Mouse (Mus musculus): ENCODE data around the gene Coq8a.
A peak's percentile ranks its signal among the peaks of the same experiment; 100 is the strongest.

Coq8a gene

GRCm38 (mm10) chr1:180197956-180198355 lies 1.4 kb downstream of the Coq8a start:
- no peak for DNase-seq (ENCODE audit: low read depth, low spot score)

DNA sequence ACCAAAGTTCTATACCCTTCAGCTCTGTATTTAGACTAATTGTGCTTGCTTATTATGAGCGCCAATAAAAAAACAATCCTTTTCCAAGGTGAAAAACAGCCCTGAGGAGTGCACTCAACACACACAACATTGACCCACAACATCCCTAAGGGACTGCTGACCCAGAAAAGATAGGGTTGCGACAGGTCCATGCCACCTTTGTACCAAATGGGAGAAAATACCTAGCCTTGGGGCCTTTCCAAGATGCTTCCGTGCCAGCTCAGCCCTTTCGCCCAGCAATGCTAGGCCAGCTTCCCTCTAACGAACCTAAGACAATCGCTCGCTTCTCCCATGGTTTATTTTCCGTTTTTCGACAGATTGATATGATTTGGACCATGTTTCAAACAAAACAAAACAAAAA lies 2.9 kb downstream of the Coq8a start:
- no peak for DNase-seq (ENCODE audit: low read depth, low spot score)

GRCm38 (mm10) chr1:180195703-180196381 lies 3.6 kb downstream of the Coq8a start:
- peak; percentile 97 for DNase-seq (ENCODE audit: low read depth, low spot score)

GRCm38 (mm10) chr1:180194781-180195471 lies 4.5 kb downstream of the Coq8a start:
- DNase-seq (ENCODE audit: low read depth, low spot score): peak; percentile 27

GRCm38 (mm10) chr1:180194048-180194447 lies 5.4 kb downstream of the Coq8a start:
- no peak for DNase-seq (ENCODE audit: low read depth, low spot score)

DNA sequence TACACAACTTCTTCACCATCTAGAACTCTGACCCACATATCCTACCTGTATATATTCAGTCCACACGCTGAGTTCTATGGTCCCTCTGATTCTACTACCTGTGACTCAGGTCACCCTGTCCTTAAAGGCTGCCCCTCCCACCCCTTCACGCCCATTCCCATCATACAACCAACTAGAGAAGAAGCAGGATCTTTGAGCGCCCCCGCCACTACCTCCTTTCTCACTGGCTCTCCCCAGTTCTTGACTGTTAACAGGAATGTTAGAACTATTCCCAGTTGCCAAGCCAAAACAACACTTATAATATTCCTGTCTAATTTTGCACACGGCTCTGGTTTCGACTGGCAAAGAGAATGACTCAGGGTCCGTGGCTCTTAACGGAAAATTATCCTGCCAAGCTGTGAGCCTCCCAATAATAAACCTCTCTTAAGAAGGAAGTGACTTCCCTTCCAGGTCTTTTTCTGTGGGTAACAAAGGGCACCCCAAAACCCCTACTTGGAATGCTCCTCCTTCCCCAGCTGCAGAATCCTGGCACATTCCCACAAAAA lies 5.9 kb downstream of the Coq8a start:
- DNase-seq (ENCODE audit: low read depth, low spot score): no peak

DNA sequence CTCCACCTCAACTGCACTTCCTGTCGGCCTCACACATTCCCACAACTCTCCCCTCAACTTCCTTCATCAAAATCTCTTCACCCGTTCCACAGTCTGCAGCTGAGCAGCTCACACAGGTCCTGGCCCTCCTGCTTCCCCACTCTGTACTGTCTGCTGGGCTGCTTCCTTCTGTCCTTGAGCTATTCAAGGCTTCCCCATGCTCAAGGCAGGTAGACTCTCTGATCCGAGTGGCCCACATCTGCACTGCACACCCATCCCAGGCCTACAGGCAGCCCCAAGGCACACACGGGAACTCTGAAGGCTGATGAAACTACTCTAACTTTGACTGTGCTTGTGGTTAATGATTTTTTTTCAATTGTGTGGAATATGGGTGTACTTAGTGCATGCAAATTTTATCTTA lies 6.5 kb downstream of the Coq8a start:
- DNase-seq (ENCODE audit: low read depth, low spot score): no peak

DNA sequence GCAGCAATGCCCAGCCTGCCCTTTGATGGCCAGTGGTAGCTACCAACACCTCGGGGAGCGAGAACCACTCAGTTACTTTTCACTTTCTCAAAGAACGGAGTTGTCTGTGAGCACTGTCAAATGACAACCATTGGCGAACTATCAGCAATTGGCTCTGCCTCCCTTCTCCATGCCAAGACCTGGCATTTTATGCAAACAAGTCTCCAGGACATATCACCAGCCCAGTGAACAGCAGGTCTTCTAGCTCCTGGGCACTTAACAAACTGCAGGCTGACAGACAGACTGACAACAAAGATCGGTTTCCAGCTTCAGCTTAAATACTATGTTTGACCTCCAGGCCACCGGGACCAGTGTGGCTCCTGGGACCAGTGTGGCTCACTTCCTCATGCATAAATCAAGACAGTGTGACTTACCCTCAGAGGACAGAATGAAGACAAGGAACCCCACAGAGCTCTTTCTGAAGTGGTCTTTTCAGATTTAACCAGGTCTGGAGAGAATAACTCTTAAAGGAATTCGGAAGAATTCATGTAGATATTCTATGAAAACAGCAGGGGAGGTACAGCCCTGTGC lies 7.7 kb downstream of the Coq8a start:
- DNase-seq (ENCODE audit: low read depth, low spot score): no peak

GRCm38 (mm10) chr1:180191112-180191511 lies 8.3 kb downstream of the Coq8a start:
- DNase-seq (ENCODE audit: low read depth, low spot score): no peak

DNA sequence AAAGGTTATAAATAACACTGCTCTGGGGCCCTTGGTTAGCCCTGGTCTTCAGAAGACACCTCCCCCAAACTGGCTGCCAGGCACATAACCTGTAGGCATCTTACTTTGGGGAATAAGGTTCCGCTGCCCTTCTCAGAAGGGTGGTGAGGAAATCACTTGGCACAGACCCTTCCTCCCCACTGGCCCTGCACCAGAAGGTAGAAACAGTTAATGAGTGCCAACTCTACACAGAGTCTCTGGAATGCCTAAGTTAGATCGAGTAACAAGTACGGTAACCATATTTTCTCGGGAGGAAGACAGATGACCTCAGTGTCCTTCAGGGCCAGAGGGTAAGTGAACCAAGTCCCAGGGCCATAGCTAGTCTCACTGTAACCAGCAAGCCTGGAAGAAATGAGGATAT lies 10.5 kb downstream of the Coq8a start:
- no peak for DNase-seq (ENCODE audit: low read depth, low spot score)

GRCm38 (mm10) chr1:180186371-180186770 lies 13.0 kb downstream of the Coq8a start:
- no peak for DNase-seq (ENCODE audit: low read depth, low spot score)

- DNase-seq (ENCODE audit: low read depth, low spot score): no peak
Measured at GRCm38 (mm10) chr1:180185877-180186276, 13.5 kb downstream of the Coq8a start.

DNA sequence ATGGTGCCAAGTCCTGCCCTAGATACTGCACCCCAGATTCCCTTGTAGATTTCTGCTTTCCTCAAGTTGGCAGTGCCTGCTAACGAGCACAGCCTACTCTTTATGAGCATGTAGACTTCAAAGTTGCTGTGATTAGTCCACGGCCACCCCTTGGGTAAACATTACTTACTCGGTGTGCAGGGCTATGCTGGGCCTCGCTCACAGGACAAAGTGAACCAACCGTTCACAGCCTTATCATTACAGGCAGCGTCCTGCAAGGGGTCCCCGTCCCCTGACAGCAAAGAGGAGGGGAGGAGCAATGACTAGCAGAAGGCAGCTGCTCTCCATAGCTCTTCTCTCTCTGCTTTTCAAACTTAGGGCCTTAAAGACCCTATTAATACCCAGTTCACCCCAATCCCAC lies 14.6 kb downstream of the Coq8a start:
- no peak for DNase-seq (ENCODE audit: low read depth, low spot score)

DNA sequence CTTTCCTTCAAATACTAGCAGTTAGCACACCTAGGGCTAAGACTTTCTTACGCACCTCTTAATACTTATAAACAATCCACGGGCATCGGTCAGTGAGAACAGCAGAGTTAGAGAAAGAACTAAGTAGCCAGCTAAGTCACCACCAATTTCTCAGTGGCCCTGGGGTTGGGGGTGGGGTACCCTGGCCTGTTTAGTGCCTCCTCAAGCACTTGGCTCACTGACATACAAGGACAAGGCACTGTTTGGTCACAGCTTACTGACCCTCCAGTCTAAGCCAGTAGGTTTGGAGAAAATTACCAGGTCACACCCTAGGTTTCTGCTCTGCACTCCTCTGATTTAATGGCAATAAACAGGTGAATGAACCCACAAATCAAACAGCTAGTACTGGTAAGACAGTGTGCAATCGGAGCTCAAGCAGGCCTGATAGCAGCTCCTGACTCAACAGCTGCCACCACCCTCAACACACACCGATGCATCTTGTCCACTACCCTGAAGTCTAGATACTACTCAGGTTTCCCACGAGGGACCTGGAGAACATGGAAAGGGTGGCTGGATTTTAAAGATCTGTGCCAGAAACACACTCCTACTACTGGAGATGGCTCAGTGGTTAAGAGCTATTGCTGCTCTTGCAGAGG lies 15.8 kb downstream of the Coq8a start:
- DNase-seq (ENCODE audit: low read depth, low spot score): no peak

GRCm38 (mm10) chr1:180182731-180183130 lies 16.7 kb downstream of the Coq8a start:
- DNase-seq (ENCODE audit: low read depth, low spot score): no peak

DNA sequence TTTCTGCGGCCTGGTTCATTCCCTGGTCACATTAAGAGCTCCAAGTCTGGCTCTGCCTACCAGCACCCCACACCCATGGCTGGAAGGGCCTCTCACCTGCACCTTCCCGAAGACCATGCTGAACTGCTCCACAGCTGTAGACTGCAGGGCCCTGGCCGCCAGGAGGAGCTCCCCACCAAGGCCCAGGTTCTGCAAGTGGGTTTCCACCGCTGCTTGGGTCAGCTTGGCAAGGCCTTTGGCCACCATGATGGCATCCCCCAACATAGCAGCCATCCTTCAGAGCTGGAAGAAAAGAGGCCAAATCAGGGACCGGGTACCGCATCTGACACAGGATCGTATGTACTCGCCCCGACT lies 17.5 kb downstream of the Coq8a start:
- DNase-seq (ENCODE audit: low read depth, low spot score): no peak

- no peak for DNase-seq (ENCODE audit: low read depth, low spot score)
Measured at GRCm38 (mm10) chr1:180181304-180181965, 18.0 kb downstream of the Coq8a start.

DNA sequence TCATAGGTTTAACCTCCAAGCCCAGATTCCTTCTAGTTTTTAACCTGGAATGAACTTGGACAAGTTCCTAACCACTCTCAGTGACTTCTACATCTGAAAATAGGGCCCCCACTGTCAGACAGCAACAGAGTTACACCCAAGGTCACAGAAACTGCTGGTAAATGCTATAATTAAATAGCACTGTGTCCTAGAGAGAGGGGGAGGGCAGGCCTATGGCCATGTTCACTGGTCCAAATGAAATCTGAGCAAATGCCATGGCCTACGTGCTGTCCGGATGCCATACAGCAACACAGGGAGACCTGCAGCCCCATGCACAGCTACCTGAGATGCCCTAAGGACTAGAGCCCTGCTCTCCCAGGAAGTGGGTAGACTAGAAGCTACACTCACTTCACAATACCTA lies 19.6 kb downstream of the Coq8a start:
- DNase-seq (ENCODE audit: low read depth, low spot score): no peak

DNA sequence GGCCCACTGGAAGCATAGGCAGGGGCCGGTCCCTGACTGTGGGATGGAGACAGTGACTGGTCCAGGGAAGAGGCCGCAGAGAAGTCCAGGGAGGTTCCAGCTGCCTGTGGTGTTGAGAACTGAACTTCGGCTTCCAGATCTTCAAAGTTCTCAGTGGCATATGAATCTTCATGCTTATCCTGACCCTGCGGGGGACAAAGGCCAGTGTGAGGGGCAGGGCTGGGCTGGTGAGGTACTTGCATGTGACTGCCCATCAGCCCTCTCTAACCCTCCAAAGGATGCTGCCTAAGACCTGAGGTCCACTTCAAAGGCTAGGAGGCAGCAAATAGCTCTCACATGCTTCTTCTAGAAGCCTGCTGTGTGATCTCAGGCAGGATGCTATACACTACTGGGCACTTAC lies 20.3 kb downstream of the Coq8a start:
- no peak for DNase-seq (ENCODE audit: low read depth, low spot score)

DNA sequence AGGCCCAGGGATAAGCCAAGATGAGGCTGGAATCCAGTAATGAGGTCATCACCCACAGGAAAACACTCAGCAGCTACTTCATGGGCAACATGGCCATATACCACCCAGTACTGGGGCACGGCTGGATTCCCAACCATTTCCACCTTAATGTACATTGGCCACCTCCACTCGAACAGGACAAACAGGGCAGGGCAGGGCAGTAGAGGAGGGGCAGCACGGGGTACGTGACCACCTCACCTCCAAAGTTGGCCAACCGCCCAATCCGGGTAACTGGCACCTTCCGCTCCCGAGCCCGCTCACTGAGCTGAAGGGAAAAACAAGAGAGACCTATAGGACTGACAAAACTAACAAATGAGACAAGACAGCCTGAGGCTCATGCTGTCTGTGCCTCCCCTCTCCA lies 21.1 kb downstream of the Coq8a start:
- no peak for DNase-seq (ENCODE audit: low read depth, low spot score)

- no peak for DNase-seq (ENCODE audit: low read depth, low spot score)
Measured at GRCm38 (mm10) chr1:180176784-180177183, 22.6 kb downstream of the Coq8a start.

DNA sequence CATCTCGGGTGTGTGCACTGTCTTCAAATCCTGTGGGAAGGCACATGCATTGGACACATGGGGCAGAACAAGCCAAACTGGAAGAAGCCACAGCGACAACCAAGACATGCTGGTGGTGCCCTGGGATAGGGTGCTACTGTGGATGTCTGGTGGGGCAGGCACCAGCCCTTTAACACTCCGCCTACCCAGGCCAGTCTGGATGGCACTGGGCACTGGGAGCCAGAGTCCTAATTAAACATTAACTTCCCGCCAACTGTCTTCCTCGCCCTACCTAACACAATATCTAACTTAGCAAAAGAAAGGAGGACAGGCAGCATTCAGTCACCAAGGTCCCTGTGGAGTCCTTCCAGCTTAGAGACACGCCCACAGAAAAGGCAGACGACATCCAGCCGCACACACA lies 23.8 kb downstream of the Coq8a start:
- no peak for DNase-seq (ENCODE audit: low read depth, low spot score)

All from forelimb bud, embryonic 11.5 days (tissue).